Mouse (Mus musculus) cortical plate, adult 2 months (tissue): ENCODE data around the gene Irf9. TPM values are rescaled to one million over a fixed set of nuclear protein-coding genes. Genes with fewer than 3 reads are reported as not detected.

ENCODE experiments used
- H3K27ac ChIP-seq: fragments of 200-500 bp; 2 replicates; pipeline ENCODE4 v1.5.1; 2012; ENCODE audit warnings: low read length, control low read depth, inconsistent platforms; ENCODE audit not compliant: insufficient read depth
- H3K4me1 ChIP-seq: fragments of 200-500 bp; 2 replicates; pipeline ENCODE4 v1.6.1; 2011; ENCODE audit warnings: low read length; ENCODE audit not compliant: control insufficient read depth, insufficient read depth
- H3K4me3 ChIP-seq: fragments of 200-500 bp; 2 replicates; pipeline ENCODE4 v1.5.1; 2011; ENCODE audit warnings: mild to moderate bottlenecking, low read length, control low read depth; ENCODE audit not compliant: insufficient read depth
- CTCF ChIP-seq: fragments of 200-500 bp; IDR thresholded peaks from 2 replicates; pipeline ENCODE4 v1.5.1; 2011; ENCODE audit warnings: mild to moderate bottlenecking, control low read depth, low read length; ENCODE audit not compliant: insufficient read depth; ENCODE audit errors: extremely low read depth
- POLR2A ChIP-seq: fragments of 200-500 bp; IDR thresholded peaks from 2 replicates; pipeline ENCODE4 v1.6.1; 2011; ENCODE audit warnings: mild to moderate bottlenecking, low read length, control low read depth; ENCODE audit not compliant: insufficient read depth; ENCODE audit errors: extremely low read depth
- polyA plus RNA-seq: library from polyadenylated mRNA; depleted of rRNA; stranded (reverse); fragments of >200 nt; gene quantifications from 2 replicates; pipeline ENCODE4 v1.2.3, GENCODE M21; 2012

Irf9 gene
- polyA plus RNA-seq, 1 experiment: 21.2 TPM

- no peak overlapping the region for H3K27ac ChIP-seq
- H3K4me3 ChIP-seq: no peak overlapping the region
- H3K4me1 ChIP-seq: no peaks in the 10 kb centered on the region
- TF ChIP-seq POLR2A: no peak
- TF ChIP-seq CTCF: peak; percentile 68
These were observed 25.9 kb downstream of the Irf9 start for GRCm38 (mm10) chr14:55629312-55629711.

GRCm38 (mm10) chr14:55634874-55635522 is 31.6 kb downstream of the Irf9 start:
- TF ChIP-seq POLR2A (no peak), CTCF (no peak)
- Histone ChIP-seq H3K4me1 (no peaks in the 10 kb centered on the region), H3K27ac (no peak overlapping the region), H3K4me3 (peak overlapping the region; percentile 67)

- TF ChIP-seq CTCF: no peak
- TF ChIP-seq POLR2A: peak; percentile 98
- no peaks in the 10 kb centered on the region for H3K4me1 ChIP-seq
- no peak within 1 kb of the TSS for H3K27ac ChIP-seq
- peak within 1 kb of the TSS; percentile 67 for H3K4me3 ChIP-seq
These were observed 32.2 kb downstream of the Irf9 start, which contains the start of gene Ipo4 for GRCm38 (mm10) chr14:55635523-55636007. Gene Ipo4 (minus strand): TSS chr14:55635957.

GRCm38 (mm10) chr14:55637795-55638194 is 34.4 kb downstream of the Irf9 start, which contains the start of gene Gm49378:
Gene Gm49378 (minus strand): TSS chr14:55637895.
- peaks cover 1% of the 10 kb centered on the region; the same call in 1 of the 2 replicates for H3K4me1 ChIP-seq
- TF ChIP-seq CTCF (no peak), POLR2A (no peak)
- H3K4me3 ChIP-seq: no peak within 1 kb of the TSS
- H3K27ac ChIP-seq: no peak within 1 kb of the TSS

- peaks cover 7% of the 10 kb centered on the region; the same call in 1 of the 2 replicates for H3K4me1 ChIP-seq
- no peak overlapping the region for H3K4me3 ChIP-seq
- no peak for TF ChIP-seq CTCF
- no peak for TF ChIP-seq POLR2A
- H3K27ac ChIP-seq: no peak overlapping the region
These were observed 37.4 kb downstream of the Irf9 start for GRCm38 (mm10) chr14:55640816-55641215.

- Histone ChIP-seq H3K4me3 (no peak overlapping the region), H3K4me1 (peaks cover 7% of the 10 kb centered on the region; the same call in 1 of the 2 replicates), H3K27ac (no peak overlapping the region)
- TF ChIP-seq POLR2A: no peak
- TF ChIP-seq CTCF: no peak
These were observed 37.9 kb downstream of the Irf9 start for GRCm38 (mm10) chr14:55641291-55641690.

GRCm38 (mm10) chr14:55642679-55643059 is 39.3 kb downstream of the Irf9 start:
- Histone ChIP-seq H3K4me1 (peaks cover 7% of the 10 kb centered on the region; the same call in 1 of the 2 replicates), H3K4me3 (peak overlapping the region; percentile 76), H3K27ac (peak overlapping the region; percentile 95; the same call in 1 of the 2 replicates)
- no peak for TF ChIP-seq CTCF
- no peak for TF ChIP-seq POLR2A

GRCm38 (mm10) chr14:55643060-55643907 is 39.9 kb downstream of the Irf9 start, which contains the start of gene Tm9sf1:
Gene Tm9sf1 (minus strand): TSS chr14:55643806.
- Histone ChIP-seq H3K4me1 (peaks cover 7% of the 10 kb centered on the region; the same call in 1 of the 2 replicates), H3K27ac (peak within 1 kb of the TSS; percentile 95), H3K4me3 (peak within 1 kb of the TSS; percentile 76)
- no peak for TF ChIP-seq CTCF
- TF ChIP-seq POLR2A: peak; percentile 36; the same call in 1 of the 2 replicates

GRCm38 (mm10) chr14:55644261-55644888 is 41.0 kb downstream of the Irf9 start:
- H3K27ac ChIP-seq: no peak overlapping the region
- H3K4me1 ChIP-seq: peaks cover 7% of the 10 kb centered on the region; the same call in 1 of the 2 replicates
- H3K4me3 ChIP-seq: peak overlapping the region; percentile 76
- TF ChIP-seq CTCF (no peak), POLR2A (no peak)
